Mouse (Mus musculus) neural tube, embryonic 13.5 days (tissue): ENCODE data around the gene Cdk9. TPM values are rescaled to one million over a fixed set of nuclear protein-coding genes. Genes with fewer than 3 reads are reported as not detected.

Source experiments
- ATAC-seq: fragments of 200-750 bp; cut with Nextera tagmentation; 2 replicates; pipeline ENCODE4 v1.8.0; 2017; ENCODE audit warnings: low read depth, mild to moderate bottlenecking, moderate TSS enrichment, moderate library complexity
- H3K27ac ChIP-seq: fragments of 300-500 bp; sonication (generic); replicated peaks from 2 replicates; pipeline ENCODE4 v1.5.1; 2015; ENCODE audit warnings: moderate library complexity, mild to moderate bottlenecking, inconsistent platforms
- H3K27me3 ChIP-seq: fragments of 300-500 bp; sonication (generic); 2 replicates; pipeline ENCODE4 v1.6.1; 2015; ENCODE audit warnings: mild to moderate bottlenecking, inconsistent platforms
- H3K36me3 ChIP-seq: fragments of 300-500 bp; sonication (generic); 2 replicates; pipeline ENCODE4 v1.6.1; 2015; ENCODE audit warnings: mild to moderate bottlenecking, inconsistent platforms
- H3K4me1 ChIP-seq: fragments of 300-500 bp; sonication (generic); replicated peaks from 2 replicates; pipeline ENCODE4 v1.6.1; 2015; ENCODE audit warnings: inconsistent platforms
- H3K4me2 ChIP-seq: fragments of 300-500 bp; sonication (generic); 2 replicates; pipeline ENCODE4 v1.6.1; 2015; ENCODE audit warnings: inconsistent platforms, mild to moderate bottlenecking, moderate library complexity
- H3K4me3 ChIP-seq: fragments of 300-500 bp; sonication (generic); 2 replicates; pipeline ENCODE4 v1.5.1; 2015; ENCODE audit warnings: mild to moderate bottlenecking, inconsistent platforms
- H3K9ac ChIP-seq: fragments of 300-500 bp; sonication (generic); 2 replicates; pipeline ENCODE4 v1.6.1; 2015; ENCODE audit warnings: moderate library complexity, mild to moderate bottlenecking, inconsistent platforms
- H3K9me3 ChIP-seq: fragments of 300-500 bp; sonication (generic); 2 replicates; pipeline ENCODE4 v1.6.1; 2016; ENCODE audit warnings: inconsistent platforms
- WGBS: fragments of 180-500 bp; shearing (Covaris S2); methylation state at CpG from one replicate; pipeline ENCODE4 v1.1.7; 2015; 5-methylcytosine and 5-hydroxymethylcytosine counted together
- polyA plus RNA-seq: library from polyadenylated mRNA; unstranded; fragments of >200 nt; fragmentation: Nextera tagmentation; extraction: Ambion mirVana; gene quantifications from 2 replicates; pipeline ENCODE4 v1.2.1, GENCODE M21; 2015

The Cdk9 gene
- polyA plus RNA-seq, 1 experiment from 2014 or later = 72.2 TPM

- ATAC-seq = no peak
- no peaks in the 10 kb centered on the region for H3K4me1 ChIP-seq
- H3K9ac ChIP-seq = no peak overlapping the region
- H3K27me3 ChIP-seq = no peaks in the 10 kb centered on the region
- WGBS = 89% methylated on average over 14 of the region's 14 CpGs
- peaks cover 47% of the 10 kb centered on the region for H3K36me3 ChIP-seq
- no peak overlapping the region for H3K4me3 ChIP-seq
- no peak overlapping the region for H3K4me2 ChIP-seq
- no peaks in the 10 kb centered on the region for H3K9me3 ChIP-seq
- H3K27ac ChIP-seq = no peak overlapping the region
Observed at GRCm38 (mm10) chr2:32700966-32701743, 11.7 kb downstream of the Cdk9 start.

DNA sequence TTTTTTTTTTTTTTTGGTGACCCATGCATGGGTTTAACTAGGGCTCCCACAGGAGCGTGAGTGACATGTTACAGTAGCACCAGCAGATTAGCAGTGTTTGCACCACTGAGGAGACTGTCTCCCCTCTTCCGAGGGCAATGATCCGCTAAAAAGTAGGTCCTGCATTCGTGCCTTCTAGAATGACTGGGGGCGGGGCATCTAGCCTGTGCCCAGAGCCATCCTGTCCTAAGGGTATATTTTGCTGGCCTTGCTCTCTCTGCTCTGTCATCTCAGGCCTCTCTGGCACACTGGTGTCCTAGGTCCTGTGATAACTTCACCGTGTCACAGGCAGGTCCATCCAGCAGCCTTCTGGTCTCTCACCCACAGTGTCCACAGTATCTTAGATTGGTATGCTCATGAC lies 13.2 kb downstream of the Cdk9 start:
- Histone ChIP-seq H3K9ac (no peak overlapping the region), H3K4me3 (no peak overlapping the region), H3K9me3 (no peaks in the 10 kb centered on the region), H3K27me3 (no peaks in the 10 kb centered on the region), H3K4me1 (no peaks in the 10 kb centered on the region), H3K36me3 (peaks cover 32% of the 10 kb centered on the region), H3K4me2 (no peak overlapping the region), H3K27ac (no peak overlapping the region)
- WGBS = 83% methylated on average over 6 of the region's 6 CpGs
- ATAC-seq = no peak

GRCm38 (mm10) chr2:32694691-32695090 lies 18.2 kb downstream of the Cdk9 start:
- Histone ChIP-seq H3K27ac (peak overlapping the region; percentile 68; the same call in 1 of the 2 replicates), H3K9me3 (no peaks in the 10 kb centered on the region), H3K27me3 (no peaks in the 10 kb centered on the region), H3K4me2 (peak overlapping the region; percentile 84), H3K9ac (peak overlapping the region; percentile 66), H3K36me3 (no peaks in the 10 kb centered on the region), H3K4me3 (peak overlapping the region; percentile 72), H3K4me1 (peaks cover 18% of the 10 kb centered on the region)
- 85% methylated on average over 12 of the region's 12 CpGs for WGBS
- ATAC-seq = no peak

DNA sequence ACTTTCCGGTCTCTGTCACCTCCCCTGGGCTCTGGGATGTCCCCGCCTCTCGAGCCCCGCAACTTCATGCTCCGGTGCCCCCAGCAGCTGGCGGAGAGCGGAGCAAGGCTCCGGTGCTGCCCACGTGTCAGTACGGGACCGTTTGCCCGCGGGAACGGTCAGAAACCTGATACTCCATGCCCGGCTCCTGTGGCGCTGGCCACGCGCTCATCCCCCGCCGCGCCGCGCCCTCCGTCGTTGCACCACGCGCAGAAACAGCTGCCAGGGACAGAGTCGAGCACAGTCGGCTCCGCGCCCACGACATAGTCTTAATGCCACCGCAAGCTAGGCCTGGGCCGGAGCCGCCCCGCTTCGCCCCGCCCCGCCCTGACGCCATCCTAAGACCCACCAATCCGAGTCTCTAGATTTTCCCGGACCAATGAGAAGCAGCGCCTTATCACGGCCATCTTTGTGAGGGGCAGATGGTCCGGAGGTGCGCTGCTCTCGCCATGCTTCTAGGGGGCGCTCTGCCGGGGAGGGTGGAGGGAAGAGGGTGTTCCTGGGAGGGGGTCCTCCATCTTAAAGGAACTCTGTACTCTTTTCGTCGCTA lies 19.0 kb downstream of the Cdk9 start:
- under 1% methylated on average over 50 of the region's 51 CpGs for whole genome bisulfite sequencing

GRCm38 (mm10) chr2:32693282-32693681 lies 19.6 kb downstream of the Cdk9 start:
- Histone ChIP-seq H3K4me3 (peak overlapping the region; percentile 72), H3K9me3 (no peaks in the 10 kb centered on the region), H3K27me3 (no peaks in the 10 kb centered on the region), H3K27ac (peak overlapping the region; percentile 86), H3K4me2 (peak overlapping the region; percentile 84), H3K4me1 (peaks cover 18% of the 10 kb centered on the region), H3K9ac (peak overlapping the region; percentile 84), H3K36me3 (no peaks in the 10 kb centered on the region)
- 13% methylated on average over 7 of the region's 7 CpGs for WGBS
- no peak; the same call in 1 of the 2 replicates for ATAC-seq

More for the DNA sequence above, 19.0 kb downstream of the Cdk9 start:
- no peaks in the 10 kb centered on the region for H3K27me3 ChIP-seq
- peaks cover 18% of the 10 kb centered on the region for H3K4me1 ChIP-seq
- H3K9me3 ChIP-seq = no peaks in the 10 kb centered on the region
- H3K27ac ChIP-seq = peak overlapping the region; percentile 86
- peak overlapping the region; percentile 84 for H3K9ac ChIP-seq
- H3K36me3 ChIP-seq = no peaks in the 10 kb centered on the region
- peak; percentile 98 for ATAC-seq
- H3K4me2 ChIP-seq = peak overlapping the region; percentile 84
- H3K4me3 ChIP-seq = peak overlapping the region; percentile 72

DNA sequence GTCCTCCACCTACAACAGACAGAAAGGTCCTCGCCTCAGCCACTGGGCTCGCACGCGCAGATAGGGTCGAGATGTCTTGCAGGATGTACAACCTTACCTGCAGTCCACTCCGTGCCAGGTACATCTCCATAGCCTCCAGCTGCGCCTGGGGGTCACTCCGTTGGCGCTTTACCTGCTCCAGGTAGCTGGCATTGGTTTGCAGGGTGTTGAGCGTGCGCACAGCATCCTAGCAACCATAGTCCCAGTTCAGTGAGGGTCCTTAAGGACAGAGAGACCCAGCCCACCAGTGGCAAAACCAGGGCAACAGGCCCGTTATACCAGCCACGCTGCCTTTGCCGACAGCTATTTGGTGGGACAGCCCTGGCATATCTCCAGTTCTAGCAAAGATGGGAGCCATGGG lies 20.4 kb downstream of the Cdk9 start:
- WGBS = 94% methylated on average over 14 of the region's 14 CpGs
- Histone ChIP-seq H3K4me1 (peaks cover 18% of the 10 kb centered on the region), H3K4me3 (no peak overlapping the region), H3K36me3 (peaks cover 2% of the 10 kb centered on the region; the same call in 1 of the 2 replicates), H3K9me3 (no peaks in the 10 kb centered on the region), H3K9ac (no peak overlapping the region), H3K27ac (no peak overlapping the region), H3K27me3 (no peaks in the 10 kb centered on the region), H3K4me2 (peak overlapping the region; percentile 84; the same call in 1 of the 2 replicates)
- no peak for ATAC-seq

DNA sequence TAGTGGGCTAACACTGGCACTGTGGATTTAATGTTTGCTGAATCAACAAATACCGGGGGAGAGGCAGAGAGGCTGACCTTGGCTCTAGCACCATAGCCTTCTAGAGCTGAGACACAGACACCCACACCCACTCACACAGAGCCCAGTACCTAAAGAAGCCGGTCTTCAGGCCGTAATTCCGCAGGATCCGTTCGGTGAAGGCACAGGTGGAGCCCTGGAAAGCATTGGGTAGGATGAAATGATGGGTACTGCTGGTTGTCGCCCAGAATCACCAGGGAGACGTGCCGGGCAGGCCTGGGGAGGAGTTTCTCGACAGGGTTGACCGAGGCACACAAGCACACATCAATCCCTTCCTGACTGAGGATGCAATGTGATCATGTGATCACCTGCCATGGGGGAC lies 21.8 kb downstream of the Cdk9 start:
- Histone ChIP-seq H3K27ac (no peak overlapping the region), H3K4me2 (no peak overlapping the region), H3K4me1 (peaks cover 18% of the 10 kb centered on the region), H3K36me3 (peaks cover 15% of the 10 kb centered on the region), H3K9me3 (no peaks in the 10 kb centered on the region), H3K4me3 (no peak overlapping the region), H3K27me3 (no peaks in the 10 kb centered on the region), H3K9ac (peak overlapping the region; percentile 38; the same call in 1 of the 2 replicates)
- no peak for ATAC-seq
- WGBS = 90% methylated on average over 11 of the region's 11 CpGs

GRCm38 (mm10) chr2:32689420-32689819 lies 23.5 kb downstream of the Cdk9 start:
- 0 out of 2 replicates have a peak overlapping the region, but pooled peaks have one; percentile 40 for H3K27ac ChIP-seq
- 25% methylated on average over 5 of the region's 5 CpGs for WGBS
- peaks cover 15% of the 10 kb centered on the region for H3K4me1 ChIP-seq
- H3K9me3 ChIP-seq = no peaks in the 10 kb centered on the region
- no peak overlapping the region for H3K4me3 ChIP-seq
- peaks cover 31% of the 10 kb centered on the region for H3K36me3 ChIP-seq
- H3K27me3 ChIP-seq = no peaks in the 10 kb centered on the region
- no peak for ATAC-seq
- H3K9ac ChIP-seq = no peak overlapping the region
- H3K4me2 ChIP-seq = no peak overlapping the region

- Histone ChIP-seq H3K27ac (no peak overlapping the region), H3K9me3 (no peaks in the 10 kb centered on the region), H3K4me1 (peaks cover 2% of the 10 kb centered on the region), H3K9ac (no peak overlapping the region), H3K4me2 (no peak overlapping the region), H3K36me3 (peaks cover 50% of the 10 kb centered on the region), H3K27me3 (no peaks in the 10 kb centered on the region), H3K4me3 (no peak overlapping the region)
- ATAC-seq = no peak
- 93% methylated on average over 8 of the region's 8 CpGs for WGBS
Observed at GRCm38 (mm10) chr2:32687562-32687961, 25.3 kb downstream of the Cdk9 start.

- no peak overlapping the region for H3K9ac ChIP-seq
- H3K9me3 ChIP-seq = no peaks in the 10 kb centered on the region
- H3K27ac ChIP-seq = no peak overlapping the region
- no peak for ATAC-seq
- no peaks in the 10 kb centered on the region for H3K27me3 ChIP-seq
- H3K4me1 ChIP-seq = peaks cover 5% of the 10 kb centered on the region
- H3K4me3 ChIP-seq = no peak overlapping the region
- H3K36me3 ChIP-seq = peaks cover 57% of the 10 kb centered on the region
- H3K4me2 ChIP-seq = no peak overlapping the region
- 92% methylated on average over 6 of the region's 6 CpGs for WGBS
Observed at GRCm38 (mm10) chr2:32686640-32687039, 26.2 kb downstream of the Cdk9 start.

GRCm38 (mm10) chr2:32685807-32686206 lies 27.1 kb downstream of the Cdk9 start:
- Histone ChIP-seq H3K27ac (no peak overlapping the region), H3K9ac (no peak overlapping the region), H3K4me3 (no peak overlapping the region), H3K27me3 (no peaks in the 10 kb centered on the region), H3K4me2 (no peak overlapping the region), H3K36me3 (peaks cover 57% of the 10 kb centered on the region), H3K9me3 (no peaks in the 10 kb centered on the region), H3K4me1 (peaks cover 6% of the 10 kb centered on the region)
- ATAC-seq = no peak
- 93% methylated on average over 3 of the region's 3 CpGs for WGBS

GRCm38 (mm10) chr2:32684681-32685428 lies 28.0 kb downstream of the Cdk9 start:
- Histone ChIP-seq H3K9me3 (no peaks in the 10 kb centered on the region), H3K4me3 (no peak overlapping the region), H3K4me2 (no peak overlapping the region), H3K27me3 (no peaks in the 10 kb centered on the region), H3K4me1 (peaks cover 16% of the 10 kb centered on the region), H3K9ac (no peak overlapping the region), H3K27ac (no peak overlapping the region; the same call in 1 of the 2 replicates), H3K36me3 (peaks cover 57% of the 10 kb centered on the region)
- ATAC-seq = no peak
- 92% methylated on average over 15 of the region's 15 CpGs for WGBS
